Mouse (Mus musculus) left cerebral cortex, adult 18-20 months (tissue): ENCODE results near the gene Mfsd13b. TPM values are rescaled to one million over a fixed set of nuclear protein-coding genes. Genes with fewer than 3 reads are reported as not detected.
"Not testable (repeated sequence)": the region's sequence is repeated elsewhere in the genome, so short reads cannot be mapped to it uniquely, and the experiment has no call there.

Experiments
- DNase-seq, 2 experiments: peaks; one replicate each; pipeline ENCODE4 v3.0.0; 2021 to 2022; ENCODE audit warnings: low spot score in 2 of 2, mixed read lengths in 1 of 2
- total RNA-seq, 2 experiments: library from RNA; stranded (reverse); gene quantifications; 2 replicates each; pipeline ENCODE4 v1.2.3; 2021

The Mfsd13b gene
- total RNA-seq, 2 experiments from 2014 or later: 0.21 to 0.46 TPM

DNA sequence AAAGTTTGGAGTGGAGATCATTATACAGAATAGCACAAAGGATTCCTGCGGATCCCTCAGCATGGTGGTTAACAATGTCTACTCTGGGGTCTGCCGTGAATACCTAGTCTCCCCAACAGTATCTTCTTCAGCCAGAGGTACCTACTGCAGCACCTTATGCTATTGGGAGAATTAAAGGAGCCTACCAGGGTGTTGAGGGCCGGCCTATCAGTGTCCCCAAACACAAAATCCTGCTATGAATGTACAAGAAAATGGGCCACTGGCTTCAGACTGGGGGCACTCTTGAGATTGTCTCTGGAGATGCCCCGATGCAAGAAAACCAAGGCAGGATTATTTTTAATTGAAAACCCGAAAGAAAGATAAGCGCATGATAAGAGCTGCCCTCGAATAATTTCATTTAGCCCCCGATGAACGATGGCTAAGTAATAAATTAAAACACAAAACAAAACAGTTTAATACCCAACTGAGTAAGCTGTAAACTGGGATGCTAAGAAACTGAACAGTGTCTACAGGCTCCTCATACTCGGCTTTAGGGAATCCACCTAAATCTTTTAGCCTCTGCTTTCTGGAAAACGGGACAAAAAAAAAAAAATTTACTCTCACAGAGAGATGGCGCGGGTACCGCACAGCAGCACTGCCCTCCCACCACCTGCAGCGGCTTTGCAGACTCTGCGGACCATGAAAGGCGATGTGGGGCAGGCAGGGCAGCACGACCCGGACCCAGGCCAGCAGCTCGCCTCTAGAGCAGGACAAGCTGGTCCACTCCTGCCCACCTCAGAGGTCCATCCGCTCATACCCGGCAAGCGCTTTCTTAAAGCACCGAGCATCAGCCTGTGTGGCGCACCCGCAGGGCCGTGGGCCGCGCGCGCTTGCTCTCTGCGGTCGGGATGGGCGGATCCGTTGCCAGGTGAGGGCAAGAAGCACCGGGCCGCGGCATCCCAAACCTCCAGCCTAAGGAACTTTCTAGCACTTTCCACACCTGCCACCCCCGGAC, 1.1 kb upstream of the Mfsd13b start:
- DNase-seq: peak; percentile 30 to 50

DNA sequence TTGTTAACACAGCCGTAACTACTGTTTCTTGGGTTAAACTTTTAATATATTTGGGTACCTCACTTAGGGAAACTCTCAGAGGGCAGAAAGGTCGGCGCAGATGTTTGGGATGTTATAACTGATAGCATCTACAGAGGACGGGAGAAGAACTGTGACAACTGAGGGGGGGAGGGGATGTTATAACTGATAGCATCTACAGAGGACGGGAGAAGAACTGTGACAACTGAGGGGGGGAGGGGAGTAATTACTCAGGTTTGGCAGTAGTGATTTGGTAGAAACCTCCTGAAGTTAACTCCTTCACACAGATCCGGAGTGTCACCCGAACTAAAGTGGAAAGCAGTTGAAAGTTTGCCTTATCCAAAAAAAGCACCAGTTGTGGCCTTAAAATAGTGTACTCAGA, 659 bp downstream of the Mfsd13b start:
- no peak for DNase-seq

DNA sequence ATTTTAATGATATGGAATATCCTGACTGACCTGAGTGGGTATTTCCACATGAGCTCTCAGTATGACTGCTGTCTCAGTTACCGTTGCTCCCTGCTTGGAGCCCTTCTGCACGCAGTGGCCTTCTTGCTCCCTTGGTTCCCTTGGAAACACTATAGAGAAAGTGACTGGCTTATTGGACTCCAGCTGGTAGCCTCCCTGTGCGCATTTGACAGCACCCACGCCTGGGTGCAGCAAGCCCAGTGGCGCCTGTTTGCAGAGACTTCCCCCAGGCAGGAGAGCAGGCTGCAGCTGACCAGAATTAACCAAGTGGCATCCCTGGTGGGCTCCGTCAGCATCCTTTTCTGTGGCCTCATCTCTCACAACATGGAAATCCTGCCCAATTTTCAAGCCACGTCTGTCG, 8.9 kb downstream of the Mfsd13b start:
- DNase-seq: peak in 1 of 2 experiments; percentile 26

DNA sequence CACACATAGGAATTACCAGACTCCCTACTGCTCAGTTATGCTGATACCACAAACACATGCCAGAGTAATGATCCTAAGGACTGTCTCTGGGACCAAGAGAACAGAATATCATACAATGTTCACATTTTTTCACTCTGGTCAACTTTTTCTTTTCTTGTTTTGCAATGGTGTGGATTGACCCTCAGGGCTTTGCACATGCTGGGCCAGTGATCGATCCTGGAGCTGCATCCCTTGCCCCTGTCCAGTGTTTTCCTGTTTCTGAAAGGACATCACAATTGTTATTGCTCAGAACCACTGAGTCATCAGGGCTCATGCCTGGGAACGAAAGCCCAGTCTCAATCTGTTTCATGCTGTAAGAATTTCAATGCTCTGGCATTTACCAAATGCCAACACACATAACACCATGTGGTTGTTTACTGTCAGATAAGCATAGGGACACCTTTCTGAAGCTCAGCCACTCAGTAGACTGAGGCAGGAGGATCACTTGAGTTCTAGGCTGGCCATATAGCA, 16.8 kb downstream of the Mfsd13b start:
- no peak for DNase-seq

DNA sequence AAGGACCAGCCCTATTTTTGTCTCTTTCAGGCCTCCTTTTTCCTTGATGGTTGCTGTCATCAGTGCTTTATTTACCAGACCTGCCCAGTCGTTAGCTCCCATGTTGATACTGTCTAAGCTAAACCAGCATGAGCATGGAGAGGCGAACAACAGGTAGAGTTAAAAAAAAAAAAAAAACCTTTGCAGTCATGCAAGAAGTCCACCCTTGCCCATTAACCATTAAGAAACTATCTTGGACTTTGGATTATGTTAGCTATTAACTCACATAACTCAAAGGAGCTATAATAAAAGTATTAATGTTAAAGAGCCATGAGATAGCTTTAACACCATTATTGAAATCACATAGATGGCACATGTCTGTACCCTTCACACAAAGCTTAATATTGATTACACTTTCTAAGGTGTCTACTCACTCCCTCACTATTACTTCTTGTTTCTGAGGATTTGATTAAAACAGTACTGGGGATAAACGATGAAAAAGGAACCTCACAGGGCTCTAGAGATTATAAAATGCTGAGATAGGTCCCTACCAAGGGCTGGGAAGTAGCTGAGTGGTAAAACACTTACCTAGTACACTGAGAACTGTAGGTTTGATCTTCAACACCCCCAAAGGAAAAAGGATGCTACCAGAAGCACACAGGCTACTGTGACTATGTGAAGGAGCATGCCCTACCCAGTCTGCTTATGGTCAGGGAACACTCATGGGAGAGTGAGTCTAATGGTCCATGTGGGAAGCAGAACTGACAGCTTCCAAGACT, 17.9 kb downstream of the Mfsd13b start:
- DNase-seq: no peak

DNA sequence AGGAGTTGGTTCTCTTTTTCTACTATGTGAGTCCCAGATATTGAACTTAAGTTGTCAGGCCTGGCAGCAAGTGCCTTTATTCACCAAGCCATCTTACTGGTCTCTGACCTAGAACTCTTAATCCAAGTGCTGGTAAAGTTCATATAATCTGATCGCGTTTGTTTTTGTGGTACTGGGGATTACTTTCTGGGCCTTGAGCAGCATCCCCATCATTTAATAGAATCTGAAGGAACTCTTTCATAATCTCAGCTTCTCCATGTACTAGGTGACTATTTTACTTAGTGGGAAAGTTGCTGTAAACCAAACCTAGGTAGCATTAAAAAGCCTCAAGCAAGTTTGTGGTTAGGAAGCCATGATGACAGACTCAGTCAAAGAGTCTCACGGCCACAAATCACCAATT, 19.6 kb downstream of the Mfsd13b start:
- no peak for DNase-seq

DNA sequence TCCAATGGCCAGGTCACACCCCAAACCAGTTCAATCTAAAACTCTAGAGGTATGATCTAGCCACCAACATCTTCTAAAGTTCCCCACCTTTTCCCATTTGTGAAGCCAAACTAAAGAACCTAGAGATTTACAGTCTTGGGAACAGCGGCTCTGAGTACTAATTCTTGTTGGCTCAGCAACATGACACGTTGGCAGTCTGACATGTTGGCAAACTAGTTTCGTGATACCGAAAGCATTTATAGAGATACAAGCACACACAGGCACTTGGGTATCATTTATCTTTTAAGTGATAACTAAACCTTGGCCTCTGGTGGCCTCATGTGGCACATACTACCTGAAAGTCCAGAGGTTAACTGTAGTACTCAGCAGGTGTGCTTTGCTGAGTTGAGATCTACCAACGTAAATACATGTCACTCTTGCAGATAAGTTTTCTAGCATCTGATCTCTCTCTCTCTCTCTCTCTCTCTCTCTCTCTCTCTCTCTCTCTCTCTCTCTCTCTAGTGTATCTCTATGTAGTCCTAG, 20.2 kb downstream of the Mfsd13b start:
- no peak for DNase-seq

DNA sequence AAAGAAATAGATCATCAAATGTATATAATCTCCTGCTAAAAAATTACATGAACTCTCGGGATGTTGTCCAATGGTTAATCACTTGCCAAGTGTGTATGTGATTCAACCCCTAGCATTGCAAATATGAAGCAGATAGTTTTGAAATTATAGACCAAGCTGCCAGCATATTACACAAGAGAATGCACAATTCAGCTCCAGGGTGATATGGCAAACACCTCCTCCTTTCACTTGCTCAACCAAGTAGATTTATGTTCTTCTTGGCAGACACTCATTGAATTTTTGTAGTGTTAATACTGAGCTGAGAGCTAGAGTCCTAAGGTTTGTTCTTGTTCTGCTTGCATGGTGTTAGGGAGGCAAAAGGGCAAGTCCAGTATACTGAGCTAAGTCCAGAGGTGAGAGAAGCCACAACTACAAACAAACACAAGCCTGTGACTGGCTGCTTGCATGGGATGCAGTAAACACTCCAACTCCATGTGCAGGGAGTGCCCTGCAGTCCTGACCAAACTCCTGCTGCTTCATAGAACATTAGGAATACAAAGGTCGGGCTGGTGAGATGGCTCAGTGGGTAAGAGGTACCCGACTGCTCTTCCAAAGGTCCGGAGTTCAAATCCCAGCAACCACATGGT, 21.6 kb downstream of the Mfsd13b start:
- no peak for DNase-seq

DNA sequence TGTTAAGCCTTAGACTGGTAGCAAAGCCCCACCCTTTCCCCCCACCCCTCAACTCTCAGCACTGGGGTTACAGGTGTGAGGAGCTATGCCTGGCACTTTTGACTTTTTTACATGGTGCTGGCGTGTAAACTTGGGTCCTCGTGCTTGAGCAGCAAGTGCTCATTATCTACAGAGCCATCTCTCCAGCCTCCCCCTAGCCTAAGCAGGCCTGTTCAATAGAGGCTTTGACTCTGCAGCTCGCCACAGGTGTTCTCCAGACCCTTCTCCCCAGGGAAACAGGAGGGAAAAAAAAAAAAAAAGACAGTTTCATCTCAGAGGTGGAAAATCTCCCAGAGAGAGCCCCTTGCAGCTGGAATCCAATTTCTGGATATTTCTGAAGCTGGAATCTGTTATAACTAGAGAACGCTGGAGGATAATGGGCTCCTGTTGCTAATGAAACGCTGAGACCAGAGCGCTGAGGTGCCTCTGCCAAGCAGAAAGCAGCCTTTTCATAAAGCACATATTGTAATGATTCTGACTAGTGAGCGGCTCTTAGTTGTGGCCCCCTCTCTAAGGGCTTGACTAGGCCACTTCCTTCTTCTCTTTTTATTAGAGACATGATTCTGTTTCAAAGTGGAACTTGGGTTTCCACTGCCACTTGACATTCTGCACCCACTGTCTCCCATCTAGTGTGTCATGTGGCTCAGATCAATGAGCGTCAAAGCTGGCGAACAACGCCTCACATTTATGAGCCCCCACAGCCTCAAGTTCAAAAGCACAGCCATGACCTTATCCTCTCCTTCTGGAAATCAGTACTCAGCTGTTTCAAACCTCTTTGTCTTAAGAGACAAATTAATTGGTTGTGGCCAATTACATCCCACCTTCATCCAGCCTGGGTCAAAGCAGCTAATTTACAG, 29.7 kb downstream of the Mfsd13b start:
- DNase-seq: no peak

DNA sequence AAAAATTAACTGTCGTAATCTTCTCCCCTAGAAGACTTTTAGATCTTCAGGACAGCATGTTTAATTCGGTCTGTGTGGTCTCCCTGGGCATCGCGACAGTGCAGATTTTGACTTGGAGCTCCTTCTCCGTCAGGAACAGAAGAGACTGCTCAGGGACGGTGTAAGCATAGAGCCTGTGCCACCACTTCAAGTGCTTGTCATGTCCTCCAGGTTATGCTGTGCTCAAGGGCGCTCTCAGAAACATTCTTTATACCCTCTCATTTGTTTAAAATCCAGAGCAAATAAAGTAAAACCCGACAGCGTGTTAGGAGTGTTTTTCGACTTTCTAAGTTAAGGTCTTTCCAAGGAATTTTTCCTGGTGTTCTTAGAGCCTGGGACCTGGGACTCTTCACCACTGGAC, 32.2 kb downstream of the Mfsd13b start:
- no peak for DNase-seq

DNA sequence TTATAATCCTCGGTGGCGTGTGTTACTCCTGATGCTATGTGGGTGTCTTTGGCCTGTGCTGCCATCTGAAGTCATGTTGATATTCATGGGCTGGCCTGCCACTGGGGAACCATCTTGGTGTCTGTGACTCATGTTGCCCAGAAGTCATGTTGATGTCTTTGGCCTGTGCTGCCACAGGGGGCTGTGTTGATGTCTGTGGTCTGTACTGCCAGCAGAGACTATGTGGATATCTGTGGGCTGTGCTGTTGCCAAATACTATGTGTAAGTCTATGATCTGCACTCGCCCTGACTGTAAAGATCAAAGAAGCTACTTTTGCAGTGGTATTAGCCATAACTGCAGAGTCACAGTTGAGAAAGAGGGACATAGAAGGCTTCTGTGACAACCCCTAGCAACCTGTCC, 36.5 kb downstream of the Mfsd13b start:
- DNase-seq: no peak

DNA sequence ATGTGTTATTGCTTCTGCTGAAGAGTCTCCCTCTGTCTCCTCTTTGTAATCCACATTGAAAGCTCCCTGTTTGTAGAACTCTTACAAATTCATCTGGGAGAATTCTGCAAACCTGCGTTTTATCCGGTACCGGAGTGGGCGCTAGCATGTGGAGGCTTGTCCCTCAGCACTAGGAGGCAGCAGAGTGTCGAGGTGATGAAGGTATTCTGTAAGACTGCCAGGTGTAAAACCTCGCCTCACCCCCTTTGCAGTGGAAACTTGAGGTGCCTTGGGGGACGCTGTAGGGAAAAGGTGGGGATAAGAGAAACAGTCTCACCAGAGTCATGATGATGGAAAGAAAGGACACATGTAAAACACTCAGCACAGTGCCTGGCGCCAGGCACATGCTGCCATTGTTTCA, 38.0 kb downstream of the Mfsd13b start:
- peak in 1 of 2 experiments; percentile 6 for DNase-seq

DNA sequence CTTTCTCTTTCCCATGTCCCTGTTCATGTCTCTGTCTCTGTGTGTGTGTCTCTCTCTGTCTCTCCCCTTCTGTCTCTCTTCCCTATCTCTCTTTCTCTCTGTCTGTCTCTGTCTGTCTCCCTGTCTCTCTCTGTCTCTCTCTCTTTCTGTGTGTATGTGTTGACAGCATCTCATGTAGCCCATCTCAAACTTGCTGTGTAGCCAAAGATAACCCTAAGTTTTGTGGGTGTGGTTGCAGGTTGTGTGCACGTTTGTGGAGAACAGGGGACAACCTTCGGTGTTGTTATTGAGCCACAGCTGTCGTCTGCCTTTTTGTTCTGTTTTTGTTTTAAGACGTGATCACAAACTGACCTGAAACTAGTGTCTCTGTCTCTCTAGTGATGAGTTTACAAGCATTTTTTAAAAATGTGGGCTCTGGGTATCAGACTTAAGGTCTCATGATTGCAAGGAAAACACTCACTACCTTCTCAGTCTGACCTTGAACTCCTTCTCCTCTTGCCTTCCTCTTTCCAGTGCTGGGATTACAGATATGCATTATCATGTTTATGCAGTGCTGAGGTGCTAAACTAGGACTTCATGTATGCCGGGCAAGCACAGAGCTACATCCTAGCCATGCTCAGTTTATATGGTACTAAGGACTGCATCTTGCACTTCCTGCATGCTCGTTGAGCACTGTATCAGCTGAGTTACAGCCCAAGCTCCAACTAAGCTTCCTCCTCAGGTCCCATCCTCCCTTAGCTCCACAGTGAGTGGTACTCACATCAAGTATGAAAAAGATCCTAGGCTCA, 43.1 kb downstream of the Mfsd13b start:
- DNase-seq: no peak

DNA sequence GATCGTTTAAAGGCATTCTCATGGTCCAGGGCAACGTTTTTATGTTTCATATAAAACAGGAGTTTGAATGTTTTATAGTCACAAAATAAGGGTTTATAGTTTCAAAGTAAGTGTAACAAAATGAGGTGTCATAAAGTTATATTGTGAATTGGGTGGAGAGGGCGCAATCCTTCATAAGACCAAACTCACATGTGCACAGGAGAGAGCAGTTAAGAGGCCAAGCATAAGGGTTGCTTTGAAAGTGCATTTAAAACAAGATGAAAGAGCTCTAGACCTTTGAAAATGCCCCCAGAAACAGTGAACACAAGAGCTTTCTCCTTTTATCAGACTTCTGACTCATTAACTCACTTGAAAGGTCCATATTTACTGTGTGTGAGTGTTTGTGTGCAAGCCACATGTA, 44.0 kb downstream of the Mfsd13b start:
- DNase-seq: no peak

DNA sequence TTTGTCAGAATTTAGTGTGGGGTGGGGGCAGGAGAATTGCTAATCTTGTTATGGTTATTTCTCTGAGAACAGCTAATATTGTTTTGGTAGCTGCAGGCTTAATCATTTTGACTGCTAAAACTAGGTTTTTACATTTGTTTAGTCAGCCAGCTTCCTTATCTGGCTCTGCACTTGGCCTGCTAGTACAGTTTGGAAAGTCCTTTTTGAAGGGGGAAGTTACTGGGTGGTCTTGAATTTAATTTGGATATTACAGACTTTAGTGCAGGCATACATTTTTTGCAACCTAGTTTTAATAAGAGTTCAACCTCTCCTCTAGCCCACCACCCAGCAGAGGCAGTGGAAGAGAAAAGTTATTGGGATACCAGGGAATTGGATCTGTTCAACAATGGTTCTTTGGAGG, 47.6 kb downstream of the Mfsd13b start:
- DNase-seq: not testable (repeated sequence)

DNA sequence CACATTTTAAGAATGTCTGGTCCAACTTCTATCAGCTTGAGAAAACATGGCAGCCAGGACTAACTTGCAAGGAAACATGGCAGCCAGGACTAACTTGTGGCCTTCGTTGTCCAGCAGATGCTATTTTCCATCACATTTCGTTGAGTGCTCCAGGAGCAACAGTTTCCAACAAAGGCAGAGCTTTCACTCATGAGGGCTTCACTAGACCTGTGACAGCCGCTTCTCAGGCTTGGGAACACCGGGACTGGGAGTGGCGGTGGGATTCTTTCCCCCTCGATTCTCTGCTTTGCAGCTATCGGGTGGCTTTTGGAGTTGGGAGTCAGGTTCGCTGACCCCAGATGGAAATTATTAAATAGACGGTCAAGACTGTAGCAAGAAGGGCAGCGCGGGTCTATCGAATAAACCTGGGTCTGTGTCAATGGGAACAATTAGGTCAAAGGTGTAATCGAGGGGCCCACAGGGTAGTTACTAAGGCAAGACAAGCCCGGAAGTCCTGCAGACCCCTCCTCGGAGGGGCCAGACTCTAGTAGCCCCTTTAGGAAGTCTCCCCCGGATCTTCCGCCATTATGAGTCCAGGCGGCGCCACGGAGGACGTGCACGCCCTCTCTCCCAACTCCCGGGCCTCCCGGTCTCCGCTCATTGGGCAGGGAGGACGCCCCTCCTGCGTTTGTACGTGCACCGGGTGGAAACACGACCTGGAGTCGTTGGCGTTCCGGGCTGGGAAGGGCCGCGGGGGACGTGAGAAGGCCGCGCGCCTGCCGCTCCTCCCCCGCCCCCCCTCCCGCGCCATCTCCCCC, 51.7 kb downstream of the Mfsd13b start, which contains the start of gene Mettl9:
TSS of gene Mettl9 (plus strand) at position 590 of the 797 bp plus-strand sequence.
- peak; percentile 91 for DNase-seq

DNA sequence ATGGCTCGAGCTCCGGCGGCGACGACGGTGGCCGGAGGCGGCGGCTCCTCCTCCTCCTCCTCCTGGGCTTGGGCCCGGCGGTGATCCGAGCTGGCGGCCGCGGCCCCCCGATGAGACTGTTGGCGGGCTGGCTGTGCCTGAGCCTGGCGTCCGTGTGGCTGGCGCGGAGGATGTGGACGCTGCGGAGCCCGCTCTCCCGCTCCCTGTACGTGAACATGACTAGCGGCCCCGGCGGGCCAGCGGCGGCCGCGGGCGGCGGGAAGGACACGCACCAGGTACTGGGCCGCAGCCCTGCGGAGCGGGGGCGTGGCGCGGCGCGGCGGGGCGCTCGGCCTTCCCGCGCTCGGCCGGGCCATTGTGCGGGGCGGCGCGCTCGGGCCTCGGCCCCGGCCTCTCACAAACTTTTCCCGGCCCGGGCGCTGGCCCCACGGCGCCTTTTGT, 52.4 kb downstream of the Mfsd13b start:
- peak; percentile 45 to 64 for DNase-seq

DNA sequence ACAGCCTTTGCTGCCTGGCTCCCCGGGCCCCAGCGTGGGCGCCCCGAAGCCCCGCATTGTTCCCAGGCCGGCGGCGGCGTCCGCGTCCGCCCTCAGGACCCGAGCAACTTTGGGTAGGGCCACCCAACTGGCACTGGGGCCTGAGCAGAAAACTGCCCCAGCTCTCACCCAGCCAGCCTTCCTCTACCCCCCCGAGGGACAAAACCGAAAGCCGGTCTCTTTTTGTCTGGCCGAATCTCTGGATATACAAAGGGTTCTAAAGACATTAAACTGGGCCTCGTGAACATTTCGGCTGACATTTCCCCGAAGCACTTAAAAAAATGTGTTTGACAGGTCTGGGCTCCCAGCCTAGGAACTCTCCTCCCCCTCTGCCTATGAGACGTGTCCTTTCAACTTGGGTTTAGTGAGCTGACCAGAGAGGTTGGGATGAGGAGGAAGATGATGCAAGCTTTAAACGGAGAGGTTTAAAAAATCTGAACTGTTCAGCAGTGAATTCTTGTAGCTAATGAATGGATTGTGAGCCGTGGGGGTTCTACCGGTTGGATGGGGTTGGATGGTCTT, 52.9 kb downstream of the Mfsd13b start:
- peak in 1 of 2 experiments; percentile 16 for DNase-seq
